Mouse (Mus musculus) fat pad, adult 2 months (tissue): Measurements from ENCODE around the gene Pip4p1.
A peak's percentile ranks its signal among the peaks of the same experiment; 100 is the strongest.
"Not testable (repeated sequence)": the region's sequence is repeated elsewhere in the genome, so short reads cannot be mapped to it uniquely, and the experiment has no call there.

Source experiments
- DNase-seq: peaks from one replicate; pipeline ENCODE4 v3.0.0-alpha.2; 2011; ENCODE audit warnings: low read depth, low spot score; ENCODE audit errors: extremely low read depth

Pip4p1 gene

DNA sequence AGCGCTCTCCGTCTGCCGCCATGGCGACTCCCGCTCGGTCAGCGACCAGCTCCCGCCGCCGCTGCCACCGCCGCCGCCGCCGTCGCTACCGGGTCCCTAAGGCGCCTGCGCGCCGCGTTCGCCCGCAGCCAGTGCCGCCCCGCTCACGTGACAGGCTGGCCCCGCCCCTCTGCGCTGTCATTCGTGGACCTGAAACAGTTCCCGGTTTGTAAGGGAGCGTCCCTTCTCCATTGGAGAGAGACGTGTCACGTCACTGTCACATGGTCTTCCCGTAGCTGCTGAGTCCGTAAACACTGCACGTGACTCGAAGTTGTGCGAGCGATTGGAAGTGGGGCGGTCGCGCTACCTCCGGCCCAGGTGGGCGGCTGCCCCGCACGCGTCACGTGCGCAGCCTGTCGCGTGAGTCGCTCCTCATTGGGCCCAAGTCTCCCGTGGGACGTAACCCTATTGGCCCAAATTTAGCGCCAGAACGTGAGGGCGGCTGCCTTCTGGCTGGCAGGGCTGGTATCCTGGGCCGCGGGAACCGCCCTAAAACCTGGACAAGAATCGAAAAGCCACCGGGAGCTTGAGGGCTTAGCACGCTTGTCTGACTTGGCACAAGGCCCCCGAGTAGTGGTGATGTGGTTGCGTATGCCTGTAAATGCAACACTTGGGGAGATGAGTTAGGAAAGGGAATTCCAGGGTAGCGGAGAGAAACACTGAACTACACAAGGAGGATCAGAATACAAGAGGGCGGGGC lies at the start of gene Pip4p1, which contains the start of gene Pnp:
Pip4p1 (minus strand) TSS at position 103 of the 739 bp plus-strand sequence.
Pnp (plus strand) TSS at position 329 of the 739 bp plus-strand sequence.
- DNase-seq: peak; percentile 98

DNA sequence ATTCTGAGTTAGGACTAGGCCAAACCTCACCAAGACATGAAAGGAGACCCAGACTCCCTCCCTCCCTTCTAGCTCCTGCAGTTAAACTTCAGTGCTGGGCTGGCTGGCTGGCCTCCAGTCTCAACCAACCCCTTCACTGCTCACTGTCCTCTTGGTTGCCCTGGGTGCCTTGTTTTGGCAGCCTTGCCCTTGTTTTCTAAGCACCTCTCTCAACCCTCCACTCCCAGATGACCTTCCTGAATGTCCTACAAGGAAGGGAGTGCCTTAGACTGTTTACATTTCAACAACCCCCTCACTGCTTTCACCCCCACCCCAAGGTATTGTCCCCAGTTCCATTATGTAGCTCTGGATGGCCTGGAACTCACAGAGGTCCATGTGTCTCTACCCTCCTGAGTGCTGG lies 49.0 kb upstream of the Pip4p1 start:
- no peak for DNase-seq

GRCm38 (mm10) chr14:50978451-50978850 lies 47.8 kb upstream of the Pip4p1 start:
- DNase-seq: not testable (repeated sequence)

DNA sequence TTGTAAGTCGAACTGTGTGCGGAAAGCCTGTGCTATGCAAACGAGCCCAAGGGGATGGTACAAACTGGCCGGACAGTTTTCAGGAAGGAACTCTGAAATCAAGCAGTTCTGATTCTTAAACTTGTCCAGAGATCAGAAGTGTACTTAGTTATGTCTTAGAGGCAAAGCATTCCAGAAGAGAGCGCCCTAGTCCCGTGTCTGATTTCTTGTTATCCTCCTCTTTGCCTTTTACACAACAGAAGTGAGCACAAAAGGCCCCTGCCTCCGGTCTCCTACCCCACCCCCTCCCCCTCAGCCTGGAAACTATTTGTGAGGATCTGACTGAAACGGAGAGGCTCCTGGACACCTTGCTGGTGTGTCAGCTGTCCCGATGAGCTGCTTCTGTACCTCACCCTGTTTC lies 46.0 kb upstream of the Pip4p1 start:
- no peak for DNase-seq

DNA sequence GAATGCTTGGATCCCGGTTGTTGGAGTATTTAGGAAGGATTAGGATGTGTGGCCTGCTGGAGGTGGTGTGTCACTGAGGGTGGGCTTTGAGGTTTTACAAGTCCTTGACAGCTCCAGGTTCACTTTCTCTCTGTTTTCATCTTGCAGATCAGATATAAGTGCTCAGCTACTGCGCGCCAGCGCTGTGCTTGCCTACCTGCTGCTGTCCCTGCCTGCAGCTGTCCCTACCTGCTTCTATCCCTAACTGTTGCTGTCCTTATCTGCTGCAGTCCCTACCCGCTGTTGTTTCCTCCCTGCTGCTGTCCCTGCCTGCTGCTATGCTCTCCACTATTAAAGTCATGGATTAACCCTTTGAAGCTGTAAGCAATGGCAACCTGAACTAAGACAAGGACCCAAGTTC lies 44.3 kb upstream of the Pip4p1 start:
- no peak for DNase-seq

GRCm38 (mm10) chr14:50973700-50974099 lies 43.0 kb upstream of the Pip4p1 start:
- DNase-seq: no peak

- not testable (repeated sequence) for DNase-seq
These were observed 42.4 kb upstream of the Pip4p1 start for GRCm38 (mm10) chr14:50973054-50973453.

DNA sequence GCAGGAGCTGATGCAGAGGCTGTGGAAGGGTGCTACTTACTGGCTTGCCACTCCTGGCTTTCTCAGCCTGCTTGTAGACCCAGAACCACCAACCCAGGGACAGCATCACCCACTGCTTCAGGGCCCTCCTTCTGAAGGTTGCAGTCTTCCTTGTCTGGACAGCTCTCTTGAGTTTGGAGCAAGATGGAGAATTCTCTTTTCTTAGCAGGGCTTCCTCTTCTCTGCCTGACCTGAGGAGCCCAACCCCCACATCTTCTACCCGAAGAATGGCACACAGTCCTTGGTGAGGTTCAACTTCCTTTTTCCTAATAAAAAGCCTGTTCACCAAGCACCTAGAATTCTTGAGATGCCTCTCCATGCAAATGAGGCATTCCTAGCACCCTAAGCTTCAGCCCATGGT lies 40.2 kb upstream of the Pip4p1 start:
- DNase-seq: no peak

- DNase-seq: no peak
These were observed 39.2 kb upstream of the Pip4p1 start for GRCm38 (mm10) chr14:50969558-50970544.

GRCm38 (mm10) chr14:50969041-50969440 lies 38.4 kb upstream of the Pip4p1 start:
- no peak for DNase-seq

DNA sequence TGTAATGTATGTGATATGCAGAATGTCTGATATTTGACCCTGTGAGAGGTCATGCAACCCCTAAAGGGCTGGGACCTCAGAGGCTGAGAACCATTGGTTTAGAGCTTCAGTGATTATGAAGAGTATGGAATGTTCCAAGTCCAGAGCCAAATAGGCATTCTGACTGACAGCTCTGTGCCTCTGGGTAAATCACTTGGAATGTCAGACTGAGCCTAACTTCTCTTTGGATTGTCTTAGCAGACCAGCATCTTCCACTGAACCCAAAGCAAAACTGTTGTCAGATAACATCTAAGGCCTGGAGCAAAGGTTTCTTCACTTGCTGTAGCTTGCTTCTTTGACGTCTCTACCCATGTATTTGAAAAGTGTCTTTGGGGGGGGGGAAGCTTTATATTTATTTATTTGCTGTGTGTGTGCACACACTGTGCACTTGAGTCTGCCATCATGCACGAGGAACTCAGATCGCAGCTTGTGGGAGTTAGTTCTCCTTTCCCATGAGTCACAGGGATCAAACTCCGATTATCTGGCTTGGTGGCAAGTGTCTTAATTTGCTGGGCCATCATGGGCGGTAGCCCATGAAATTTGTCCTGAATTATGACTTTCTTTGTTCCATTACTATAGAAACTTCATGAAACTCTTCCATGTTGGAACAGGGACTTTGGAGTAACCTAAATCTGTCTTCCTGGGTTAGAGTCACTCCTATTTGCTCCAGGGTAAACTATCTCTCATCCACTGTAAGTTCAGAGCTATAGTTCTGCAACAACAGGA lies 37.7 kb upstream of the Pip4p1 start:
- DNase-seq: peak; percentile 91

GRCm38 (mm10) chr14:50958289-50958995 lies 27.8 kb upstream of the Pip4p1 start:
- DNase-seq: not testable (repeated sequence)

- not testable (repeated sequence) for DNase-seq
These were observed 26.5 kb upstream of the Pip4p1 start for GRCm38 (mm10) chr14:50957146-50957545.

GRCm38 (mm10) chr14:50956724-50957123 lies 26.1 kb upstream of the Pip4p1 start:
- not testable (repeated sequence) for DNase-seq

DNA sequence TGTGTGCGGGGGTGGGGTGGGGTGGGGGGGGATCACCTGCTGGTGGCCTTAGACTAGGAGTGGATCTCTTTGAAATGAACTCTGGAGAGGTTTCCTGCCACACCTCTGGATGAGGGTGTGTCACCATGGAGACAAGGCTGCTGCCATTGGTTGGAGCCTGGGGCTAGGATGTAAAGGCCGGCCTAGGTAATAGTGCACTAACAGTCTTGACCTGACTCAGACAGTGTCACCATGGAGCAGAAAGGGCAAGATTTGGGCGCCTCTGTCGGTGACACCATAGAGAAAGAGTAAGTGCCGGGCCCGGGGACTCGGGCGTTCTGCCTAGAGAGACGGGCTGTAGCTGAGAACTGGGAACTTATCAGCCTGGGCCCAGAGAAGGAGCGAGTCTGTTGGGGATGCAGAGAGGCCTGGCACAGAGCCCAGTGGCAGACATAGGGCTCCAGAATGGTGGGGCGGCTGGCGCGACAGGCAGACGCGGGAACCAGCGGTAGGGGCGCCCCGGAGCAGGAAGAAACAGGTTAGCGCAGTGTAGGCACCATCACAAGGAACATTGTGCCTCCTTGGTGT lies 25.4 kb upstream of the Pip4p1 start, which contains the start of gene Pnp2:
Pnp2 (plus strand) TSS at position 51 of the 567 bp plus-strand sequence.
- DNase-seq: not testable (repeated sequence)

DNA sequence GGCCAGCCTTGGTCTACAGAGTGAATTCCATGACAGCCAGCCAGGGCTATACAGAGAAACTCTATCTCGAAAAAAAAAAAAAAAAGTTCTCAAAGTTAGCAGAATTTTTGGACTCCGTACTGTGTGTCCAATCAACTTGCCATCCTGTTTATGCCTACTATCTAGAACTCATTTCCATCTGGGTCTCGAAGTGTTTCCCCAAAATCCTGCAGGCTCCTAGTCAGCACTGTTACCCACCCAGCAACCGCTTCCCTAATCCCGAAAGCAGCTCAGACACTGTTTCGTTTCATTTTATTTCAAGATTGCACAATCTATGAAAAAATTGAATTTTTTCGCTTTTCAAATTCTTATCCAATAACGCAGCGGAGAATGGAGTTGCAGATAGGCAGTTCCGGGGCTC lies 24.8 kb upstream of the Pip4p1 start:
- DNase-seq: no peak

DNA sequence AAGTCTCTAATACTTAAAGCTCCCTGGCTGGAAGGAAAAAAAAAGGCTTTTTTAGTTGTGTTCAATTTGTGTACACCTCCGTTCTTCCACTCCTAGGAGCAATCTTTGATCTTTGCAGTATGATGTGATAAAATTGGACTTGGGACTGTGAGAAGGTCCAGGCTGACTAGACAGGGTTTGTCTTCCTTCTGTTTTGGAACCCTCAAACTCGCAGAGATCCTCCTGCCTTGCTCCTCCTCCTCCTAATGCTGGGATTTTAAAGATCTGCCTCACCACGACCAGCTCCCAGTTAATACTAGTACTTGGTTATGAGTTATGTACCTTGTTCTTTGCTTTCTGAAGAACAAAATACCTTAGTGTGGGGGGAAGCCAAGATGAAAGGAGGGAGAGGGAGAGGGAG lies 14.9 kb upstream of the Pip4p1 start:
- DNase-seq: not testable (repeated sequence)

GRCm38 (mm10) chr14:50945081-50945480 lies 14.4 kb upstream of the Pip4p1 start:
- not testable (repeated sequence) for DNase-seq

GRCm38 (mm10) chr14:50944668-50945033 lies 14.0 kb upstream of the Pip4p1 start:
- not testable (repeated sequence) for DNase-seq
